Mouse (Mus musculus) megakaryocyte, embryonic 14.5 days (primary cell): ENCODE results near the gene Pigh. TPM values are rescaled to one million over a fixed set of nuclear protein-coding genes. Genes with fewer than 3 reads are reported as not detected.

Experiments
- H3K27me3 ChIP-seq: replicated peaks from 2 replicates; pipeline ENCODE3; 2012; ENCODE audit warnings: inconsistent platforms
- H3K36me3 ChIP-seq: replicated peaks from 2 replicates; pipeline ENCODE3; 2012; ENCODE audit warnings: low read length, inconsistent platforms, mixed read lengths
- H3K4me1 ChIP-seq: 2 replicates; pipeline ENCODE4 v1.6.1; 2012; ENCODE audit warnings: inconsistent platforms
- H3K4me3 ChIP-seq: replicated peaks from 2 replicates; pipeline ENCODE3; 2012; ENCODE audit warnings: moderate library complexity, mild to moderate bottlenecking, inconsistent platforms
- H3K9me3 ChIP-seq: 2 replicates; pipeline ENCODE4 v1.6.1; 2012; ENCODE audit warnings: inconsistent platforms
- FLI1 ChIP-seq: IDR thresholded peaks from 2 replicates; pipeline ENCODE4 v1.6.1; 2012; ENCODE audit warnings: low read length, inconsistent platforms, mixed read lengths
- GATA1 ChIP-seq: IDR thresholded peaks from 3 replicates; pipeline ENCODE4 v1.6.1; 2012; ENCODE audit warnings: mixed read lengths, low read length, inconsistent platforms, borderline replicate concordance
- polyA plus RNA-seq: library from polyadenylated mRNA; stranded (reverse); fragments of >175 nt; gene quantifications from 2 replicates; pipeline ENCODE4 v1.2.3, GENCODE M21; 2012; ENCODE audit warnings: low replicate concordance; ENCODE audit not compliant: insufficient read depth

The Pigh gene
- polyA plus RNA-seq, 1 experiment, result 1.2 TPM

DNA sequence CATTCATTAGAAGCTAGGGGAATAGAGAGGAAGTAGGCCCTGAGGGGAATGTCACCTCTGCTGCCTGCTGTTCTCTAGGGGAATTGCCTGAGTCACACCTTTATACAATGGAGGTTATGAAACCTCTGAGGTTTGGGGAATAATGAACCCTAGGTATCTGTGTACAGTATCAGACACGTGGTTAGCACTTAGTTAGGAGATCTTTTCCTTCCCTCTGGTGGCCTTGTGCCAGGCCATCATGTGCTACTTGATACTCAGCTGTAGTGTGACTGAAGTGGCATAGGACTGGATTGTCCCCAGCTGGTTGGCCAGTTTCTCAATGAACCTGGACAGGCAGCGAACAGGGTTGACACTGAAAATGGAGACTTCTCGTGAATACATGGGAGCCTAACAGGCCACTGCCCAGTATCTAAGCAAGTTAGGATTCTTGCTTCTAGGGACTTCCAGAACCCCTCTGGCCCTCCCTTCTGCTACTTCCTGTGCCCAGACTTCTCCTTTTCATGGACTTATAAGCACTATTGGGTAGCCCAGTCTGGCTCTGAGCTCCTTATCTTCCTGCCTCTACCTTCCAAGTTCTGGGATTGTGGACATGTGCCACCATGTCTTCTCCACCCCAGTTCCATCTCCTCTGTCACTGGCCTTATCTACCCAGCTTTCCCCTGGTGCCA, 38.8 kb downstream of the Pigh start:
- Histone ChIP-seq H3K9me3 (peaks cover 6% of the 10 kb centered on the region), H3K36me3 (no peaks in the 10 kb centered on the region), H3K27me3 (peaks cover 71% of the 10 kb centered on the region), H3K4me3 (no peak overlapping the region), H3K4me1 (peaks cover 13% of the 10 kb centered on the region)
- no peak for TF ChIP-seq FLI1
- no peak for TF ChIP-seq GATA1

DNA sequence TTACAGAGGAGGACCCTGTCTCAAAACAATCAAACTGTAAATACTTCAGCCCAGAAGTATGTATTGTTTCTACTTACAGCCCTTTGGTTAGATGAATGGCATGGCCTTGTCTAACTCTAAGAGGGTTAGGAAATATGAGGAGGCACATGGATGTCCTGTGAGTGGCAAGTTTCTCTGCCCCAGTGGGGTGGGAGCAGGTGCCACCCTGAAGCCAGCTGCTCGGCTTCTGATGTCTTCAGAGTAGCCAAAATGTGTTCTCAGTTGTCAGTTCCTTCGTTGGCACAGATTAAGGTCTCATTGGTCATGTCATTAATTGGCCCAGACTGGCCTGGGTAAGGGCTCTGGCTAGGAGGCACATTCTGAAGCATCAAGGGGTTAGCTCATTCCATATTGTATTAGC, 39.6 kb downstream of the Pigh start:
- Histone ChIP-seq H3K9me3 (peaks cover 10% of the 10 kb centered on the region), H3K36me3 (no peaks in the 10 kb centered on the region), H3K4me1 (peaks cover 11% of the 10 kb centered on the region), H3K27me3 (peaks cover 67% of the 10 kb centered on the region), H3K4me3 (no peak overlapping the region)
- TF ChIP-seq GATA1 (no peak), FLI1 (no peak)

DNA sequence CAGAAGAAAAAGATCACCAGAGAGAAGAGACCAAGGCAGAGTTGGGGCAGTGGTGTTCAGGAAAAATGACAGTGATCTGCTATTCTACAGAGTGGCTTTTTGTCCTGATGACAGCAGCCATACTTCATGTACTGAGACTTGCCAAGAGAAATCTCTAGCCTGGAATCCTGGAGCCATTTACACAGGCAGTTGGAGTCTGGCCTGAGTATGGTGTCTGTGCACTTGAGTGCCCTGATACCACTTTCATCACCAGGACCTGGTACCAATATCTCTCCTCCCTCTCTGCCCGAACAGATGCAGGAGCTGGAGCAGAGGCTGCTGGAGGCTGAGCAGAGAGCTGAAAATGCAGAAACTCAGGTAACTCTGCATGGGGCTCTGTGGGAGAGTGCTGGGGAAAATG, 40.6 kb downstream of the Pigh start:
- Histone ChIP-seq H3K27me3 (peaks cover 65% of the 10 kb centered on the region), H3K36me3 (no peaks in the 10 kb centered on the region), H3K4me1 (peaks cover 11% of the 10 kb centered on the region), H3K9me3 (peaks cover 14% of the 10 kb centered on the region), H3K4me3 (no peak overlapping the region)
- TF ChIP-seq FLI1, result no peak
- no peak for TF ChIP-seq GATA1

DNA sequence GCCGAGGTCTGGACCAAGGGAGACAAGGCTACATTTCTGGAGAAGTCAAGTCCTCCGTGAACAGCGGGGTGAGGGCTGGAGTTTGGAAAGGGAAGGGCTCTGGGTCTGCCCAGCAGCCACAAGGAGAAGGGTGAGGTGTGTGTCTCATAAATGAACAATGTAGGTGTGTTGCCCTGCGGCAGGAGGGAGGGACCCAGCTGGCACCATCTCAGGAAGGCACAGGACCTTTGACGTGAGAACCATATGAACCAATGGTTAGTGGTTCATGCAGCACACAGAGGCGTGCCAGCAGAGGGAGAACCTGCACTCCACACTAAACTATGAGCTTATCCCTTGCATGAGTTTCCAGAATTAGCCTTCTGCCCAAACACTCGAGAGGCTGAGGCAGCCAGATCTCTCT, 42.2 kb downstream of the Pigh start:
- H3K36me3 ChIP-seq, result no peaks in the 10 kb centered on the region
- H3K4me1 ChIP-seq, result peaks cover 8% of the 10 kb centered on the region
- no peak overlapping the region for H3K4me3 ChIP-seq
- TF ChIP-seq GATA1 (no peak), FLI1 (no peak)
- peaks cover 70% of the 10 kb centered on the region for H3K27me3 ChIP-seq
- peaks cover 14% of the 10 kb centered on the region for H3K9me3 ChIP-seq

DNA sequence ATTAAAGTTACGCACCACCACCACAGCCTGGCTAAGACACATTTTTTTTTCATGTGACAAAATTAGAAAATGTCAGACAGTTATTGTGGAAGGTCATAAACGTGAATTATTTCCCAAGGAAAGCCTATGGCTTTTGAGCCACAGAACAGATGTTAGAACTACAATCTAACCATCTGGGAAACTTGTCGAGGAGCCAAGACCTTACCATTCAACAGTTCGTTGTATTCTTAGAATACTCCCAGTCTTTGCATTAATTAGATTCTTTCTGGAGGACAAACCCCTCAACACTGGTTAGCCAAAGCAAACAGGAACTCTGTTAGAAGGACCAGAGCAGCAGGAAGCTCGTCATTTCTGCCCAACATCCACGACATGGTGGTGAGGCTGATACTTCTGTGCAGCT, 43.3 kb downstream of the Pigh start:
- peaks cover 76% of the 10 kb centered on the region for H3K27me3 ChIP-seq
- peaks cover 14% of the 10 kb centered on the region for H3K9me3 ChIP-seq
- TF ChIP-seq GATA1 (no peak), FLI1 (no peak)
- no peak overlapping the region for H3K4me3 ChIP-seq
- no peaks in the 10 kb centered on the region for H3K36me3 ChIP-seq
- H3K4me1 ChIP-seq, result peaks cover 8% of the 10 kb centered on the region

DNA sequence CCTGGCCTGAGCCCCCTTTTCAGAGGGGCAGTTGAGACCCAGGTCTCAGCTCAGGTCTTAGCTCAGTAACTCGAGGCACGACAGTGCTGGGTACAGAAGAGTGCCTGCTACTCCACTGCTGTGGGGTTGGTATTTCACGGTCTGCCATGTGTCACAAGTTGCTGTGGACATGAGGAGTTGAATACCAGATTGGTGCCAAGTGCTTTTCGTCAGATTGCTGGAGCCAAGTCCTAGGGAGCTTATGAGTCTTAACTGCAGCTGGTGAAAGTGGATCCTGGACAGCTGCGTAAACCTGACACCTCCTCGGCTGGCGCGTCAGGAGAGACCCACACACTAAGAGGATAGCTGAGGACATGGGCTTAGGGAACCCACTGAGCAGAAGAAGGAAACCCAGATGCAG, 44.8 kb downstream of the Pigh start:
- Histone ChIP-seq H3K27me3 (peaks cover 70% of the 10 kb centered on the region), H3K36me3 (no peaks in the 10 kb centered on the region), H3K9me3 (peaks cover 14% of the 10 kb centered on the region), H3K4me1 (no peaks in the 10 kb centered on the region), H3K4me3 (no peak overlapping the region)
- TF ChIP-seq FLI1, result no peak
- no peak for TF ChIP-seq GATA1

DNA sequence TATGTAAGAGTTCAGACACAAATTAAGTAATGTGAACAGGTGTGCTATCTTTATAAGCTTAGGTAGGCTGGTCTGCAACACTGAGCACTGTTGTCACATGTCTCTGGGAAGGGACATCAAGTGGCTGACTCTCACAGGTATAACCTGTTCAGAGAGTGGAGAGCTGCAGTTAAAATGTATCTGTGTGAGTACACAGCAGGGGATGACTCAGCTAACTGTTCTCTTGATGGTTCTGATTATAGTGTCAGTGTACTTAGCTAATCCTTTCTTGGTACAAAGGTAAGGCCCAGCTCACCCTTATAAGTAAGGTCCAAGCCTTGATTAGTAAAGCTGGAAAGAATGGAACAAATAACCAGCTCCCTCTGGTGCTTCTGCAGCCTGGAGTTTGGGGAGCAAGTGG, 48.0 kb downstream of the Pigh start:
- no peak overlapping the region for H3K4me3 ChIP-seq
- TF ChIP-seq FLI1 (no peak), GATA1 (no peak)
- H3K4me1 ChIP-seq, result no peaks in the 10 kb centered on the region
- peaks cover 14% of the 10 kb centered on the region for H3K9me3 ChIP-seq
- H3K36me3 ChIP-seq, result no peaks in the 10 kb centered on the region
- H3K27me3 ChIP-seq, result peaks cover 60% of the 10 kb centered on the region

DNA sequence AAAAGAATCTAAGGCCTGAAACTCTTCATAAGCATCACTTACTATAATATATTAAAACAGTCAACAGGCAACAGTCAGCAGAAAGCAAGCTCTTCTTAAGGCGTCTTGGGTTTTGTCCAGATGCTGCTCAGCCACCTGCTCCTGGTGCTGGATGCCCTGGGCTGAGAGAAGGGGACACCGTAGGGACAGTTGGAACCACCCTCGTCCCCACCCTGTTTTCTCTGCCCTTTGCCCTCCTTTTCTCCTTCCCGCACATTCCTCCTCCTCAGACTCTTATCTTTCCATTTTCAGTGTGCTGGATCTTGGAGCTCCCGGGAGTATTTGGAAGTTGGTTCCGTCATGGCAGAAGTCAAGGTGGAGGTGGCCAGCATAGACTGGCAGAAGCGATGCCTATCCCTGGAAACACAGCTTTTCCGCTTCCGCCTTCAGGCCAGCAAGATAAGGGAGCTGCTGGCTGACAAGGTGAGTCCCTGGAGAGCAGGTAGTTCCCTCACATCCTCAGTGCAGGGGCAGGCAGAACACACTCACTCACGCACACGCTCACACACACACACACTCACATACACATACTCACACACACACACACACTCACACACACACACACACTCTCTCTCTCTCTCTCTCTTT, 49.1 kb downstream of the Pigh start:
- TF ChIP-seq GATA1, result no peak
- no peak for TF ChIP-seq FLI1
- Histone ChIP-seq H3K27me3 (peaks cover 60% of the 10 kb centered on the region), H3K4me3 (no peak overlapping the region), H3K4me1 (no peaks in the 10 kb centered on the region), H3K9me3 (peaks cover 4% of the 10 kb centered on the region), H3K36me3 (no peaks in the 10 kb centered on the region)

DNA sequence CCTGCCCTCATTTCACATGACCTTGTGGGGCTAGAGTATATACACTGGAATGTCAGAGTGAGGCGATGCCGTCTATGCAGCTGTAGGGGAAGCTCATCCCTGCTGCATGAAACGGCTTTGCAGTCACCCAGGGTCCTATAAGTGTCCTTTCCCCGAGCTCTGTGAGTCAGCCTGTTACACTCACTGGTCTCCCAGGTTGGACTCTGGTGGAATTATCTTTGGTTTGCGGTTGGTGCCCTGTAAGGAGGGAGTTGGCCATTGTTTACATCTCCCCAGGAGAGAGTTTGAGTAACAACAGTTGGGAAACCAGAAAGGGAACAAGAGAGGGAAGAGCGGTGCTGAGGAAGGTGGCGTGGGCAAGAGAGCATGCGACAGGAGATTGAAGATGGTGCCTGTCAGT, 49.7 kb downstream of the Pigh start:
- H3K27me3 ChIP-seq, result peaks cover 64% of the 10 kb centered on the region
- H3K4me3 ChIP-seq, result no peak overlapping the region
- H3K9me3 ChIP-seq, result peaks cover 2% of the 10 kb centered on the region; the same call in 1 of the 2 replicates
- H3K36me3 ChIP-seq, result no peaks in the 10 kb centered on the region
- TF ChIP-seq GATA1 (no peak), FLI1 (no peak)
- H3K4me1 ChIP-seq, result no peaks in the 10 kb centered on the region

DNA sequence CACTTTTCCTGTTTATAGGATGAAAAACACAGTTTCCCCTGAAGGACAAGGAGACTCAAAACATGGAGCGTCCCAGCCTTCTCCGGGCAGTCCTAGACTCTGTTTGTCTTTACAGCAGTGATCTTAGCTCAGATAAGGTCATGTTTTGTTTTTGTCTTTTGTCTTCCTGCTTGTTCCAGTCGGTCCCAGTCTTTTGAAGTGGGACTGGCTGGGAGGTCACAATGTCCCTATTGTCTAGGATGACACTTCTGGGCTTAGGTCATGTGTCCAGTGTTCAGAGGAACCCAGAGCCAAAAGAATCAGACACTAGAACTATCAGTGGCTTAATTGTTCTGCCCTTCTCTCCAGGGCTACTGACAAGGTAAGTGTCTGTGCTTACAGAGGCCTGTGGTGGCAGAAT, 54.1 kb downstream of the Pigh start:
- no peak overlapping the region for H3K4me3 ChIP-seq
- H3K4me1 ChIP-seq, result no peaks in the 10 kb centered on the region
- peaks cover 70% of the 10 kb centered on the region for H3K27me3 ChIP-seq
- 0 out of 2 replicates have a peak, but pooled peaks cover 2% of the 10 kb centered on the region for H3K9me3 ChIP-seq
- TF ChIP-seq GATA1 (no peak), FLI1 (no peak)
- no peaks in the 10 kb centered on the region for H3K36me3 ChIP-seq

DNA sequence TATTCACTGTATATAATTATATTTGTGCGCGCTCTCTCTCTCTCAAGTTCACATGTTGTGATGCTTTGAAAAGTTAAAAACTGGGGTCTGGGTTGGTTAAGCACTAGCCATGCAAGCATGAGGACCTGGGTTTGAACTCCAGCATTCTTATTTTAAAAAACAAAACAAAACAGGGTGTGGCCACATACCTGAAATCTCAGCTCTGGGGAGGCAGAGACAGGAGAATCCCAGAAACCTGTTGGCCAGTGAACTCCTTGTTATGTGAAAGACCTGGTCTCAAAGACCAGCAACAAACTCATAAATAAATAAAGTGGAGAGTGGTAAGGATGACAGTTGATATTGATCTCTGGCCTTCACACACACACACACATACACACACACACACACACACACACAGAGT, 55.1 kb downstream of the Pigh start:
- no peak overlapping the region for H3K4me3 ChIP-seq
- peaks cover 72% of the 10 kb centered on the region for H3K27me3 ChIP-seq
- no peak for TF ChIP-seq FLI1
- no peak for TF ChIP-seq GATA1
- H3K9me3 ChIP-seq, result 0 out of 2 replicates have a peak, but pooled peaks cover 2% of the 10 kb centered on the region
- H3K4me1 ChIP-seq, result peaks cover 5% of the 10 kb centered on the region
- no peaks in the 10 kb centered on the region for H3K36me3 ChIP-seq

Other genes with a start within 250 kb of the Pigh start
- gene Atp6v1d, start 228.0 kb downstream of the Pigh start, polyA plus RNA-seq, result 0.60 and 8.3 TPM in 2 replicates
- 0.48 and 13.8 TPM in 2 replicates for gene Eif2s1, start 227.8 kb downstream of the Pigh start, polyA plus RNA-seq
- 0.67 TPM in 1 of 2 replicates, not detected in the other for gene Plek2, start 182.7 kb downstream of the Pigh start, polyA plus RNA-seq
- 10.9 and 11.1 TPM in 2 replicates for gene Tmem229b, start 82.0 kb downstream of the Pigh start, polyA plus RNA-seq
- 0.02 TPM in 1 of 2 replicates, not detected in the other for gene Plekhh1, start 60.5 kb downstream of the Pigh start, polyA plus RNA-seq
- gene Arg2, start 41.1 kb upstream of the Pigh start, polyA plus RNA-seq, result 0.43 TPM in 1 of 2 replicates, not detected in the other
- gene Vti1b, start 83.0 kb upstream of the Pigh start, polyA plus RNA-seq, result 75.9 and 102 TPM in 2 replicates
- 1.2 and 2.0 TPM in 2 replicates for gene Rdh11, start 102.6 kb upstream of the Pigh start, polyA plus RNA-seq
- 0.13 TPM in 1 of 2 replicates, not detected in the other for gene Rdh12, start 119.3 kb upstream of the Pigh start, polyA plus RNA-seq
- 0.65 and 2.8 TPM in 2 replicates for gene Zfyve26, start 206.7 kb upstream of the Pigh start, polyA plus RNA-seq
- gene Rad51b, start 207.6 kb upstream of the Pigh start, polyA plus RNA-seq, result 0.30 TPM in 1 of 2 replicates, not detected in the other